In genomic region chr15:77875953-77876352, GRCm38 (mm10) we compare ENCODE assay signal across 1 mouse cellular context.
TF ChIP-seq lines count a peak whose summit lies in the region.

No protein-coding gene starts in this region.

TF ChIP-seq in CH12.LX, 34 proteins besides CTCF, POLR2A, EP300 and RAD21:
- TF ChIP-seq HCFC1 (IDR thresholded peaks at IDR 0.05; ENCODE audit: low read depth, low read length) (no peak), MYC (IDR thresholded peaks at IDR 0.05; ENCODE audit: low read depth, low read length) (no peak), IRF4 (IDR thresholded peaks at IDR 0.05; ENCODE audit: low read depth, low read length) (peak; percentile 49; the same call in 1 of the 2 replicates), ZMIZ1 (IDR thresholded peaks at IDR 0.05; ENCODE audit: low read depth, low read length) (no peak)
